Mouse (Mus musculus) liver, embryonic 14.5 days (tissue): ENCODE results near the gene Zfp704.
"Not testable (repeated sequence)": the region's sequence is repeated elsewhere in the genome, so short reads cannot be mapped to it uniquely, and the experiment has no call there.

Experiments used
- CTCF ChIP-seq: IDR thresholded peaks from 2 replicates; pipeline ENCODE4 v1.5.1; 2016; ENCODE audit warnings: antibody characterized with exemption, low read depth, control low read depth
- EP300 ChIP-seq: IDR thresholded peaks from 2 replicates; pipeline ENCODE4 v1.6.1; 2016; ENCODE audit warnings: antibody characterized with exemption, low read depth

GRCm38 (mm10) chr3:9569706-9570105, 40.2 kb downstream of the Zfp704 start:
- TF ChIP-seq CTCF, EP300: not testable (repeated sequence)
